Mouse (Mus musculus) midbrain, embryonic 11.5 days (tissue): ENCODE results near the gene Arl2. TPM values are rescaled to one million over a fixed set of nuclear protein-coding genes. Genes with fewer than 3 reads are reported as not detected.

Experiments
- ATAC-seq: fragments of 200-750 bp; cut with Nextera tagmentation; 2 replicates; pipeline ENCODE4 v1.8.0; 2017; ENCODE audit warnings: moderate TSS enrichment, moderate library complexity; ENCODE audit not compliant: low FRiP score
- DNase-seq: peaks from one replicate; pipeline ENCODE4 v3.0.0; 2015; ENCODE audit warnings: low spot score; ENCODE audit errors: missing footprints
- H3K27ac ChIP-seq: fragments of 300-500 bp; sonication (generic); 2 replicates; pipeline ENCODE4 v1.5.1; 2014; ENCODE audit warnings: low read depth, low read length
- H3K27me3 ChIP-seq: fragments of 300-500 bp; sonication (generic); 2 replicates; pipeline ENCODE4 v1.6.1; 2014; ENCODE audit warnings: mild to moderate bottlenecking, low read length, moderate library complexity, mixed read lengths; ENCODE audit not compliant: control insufficient read depth, insufficient read depth
- H3K36me3 ChIP-seq: fragments of 300-500 bp; sonication (generic); 2 replicates; pipeline ENCODE4 v1.6.1; 2014; ENCODE audit warnings: mild to moderate bottlenecking, low read length, moderate library complexity, mixed read lengths; ENCODE audit not compliant: control insufficient read depth, insufficient read depth
- H3K4me1 ChIP-seq: fragments of 300-500 bp; sonication (generic); 2 replicates; pipeline ENCODE4 v1.6.1; 2014; ENCODE audit warnings: low read length; ENCODE audit not compliant: control insufficient read depth, insufficient read depth
- H3K4me2 ChIP-seq: fragments of 300-500 bp; sonication (generic); 2 replicates; pipeline ENCODE4 v1.6.1; 2014; ENCODE audit warnings: mild to moderate bottlenecking, moderate library complexity
- H3K4me3 ChIP-seq: fragments of 300-500 bp; sonication (generic); 2 replicates; pipeline ENCODE4 v1.5.1; 2014; ENCODE audit warnings: low read depth, low read length
- H3K9ac ChIP-seq: fragments of 300-500 bp; sonication (generic); 2 replicates; pipeline ENCODE4 v1.6.1; 2014; ENCODE audit warnings: low read length
- H3K9me3 ChIP-seq: fragments of 300-500 bp; sonication (generic); 2 replicates; pipeline ENCODE4 v1.6.1; 2016; ENCODE audit warnings: low read length; ENCODE audit not compliant: control insufficient read depth
- WGBS: fragments of 180-500 bp; shearing (Covaris S2); extraction: QIAGEN DNeasy Blood & Tissue Kit; methylation state at CpG from one replicate; pipeline ENCODE4 v1.1.7; 2014; 5-methylcytosine and 5-hydroxymethylcytosine counted together
- polyA plus RNA-seq: library from polyadenylated mRNA; unstranded; fragments of >200 nt; fragmentation: Nextera tagmentation; extraction: Ambion mirVana; gene quantifications from 2 replicates; pipeline ENCODE4 v1.2.1, GENCODE M21; 2014

Gene Arl2
- 75.6 and 86.1 TPM in 2 replicates for polyA plus RNA-seq

DNA sequence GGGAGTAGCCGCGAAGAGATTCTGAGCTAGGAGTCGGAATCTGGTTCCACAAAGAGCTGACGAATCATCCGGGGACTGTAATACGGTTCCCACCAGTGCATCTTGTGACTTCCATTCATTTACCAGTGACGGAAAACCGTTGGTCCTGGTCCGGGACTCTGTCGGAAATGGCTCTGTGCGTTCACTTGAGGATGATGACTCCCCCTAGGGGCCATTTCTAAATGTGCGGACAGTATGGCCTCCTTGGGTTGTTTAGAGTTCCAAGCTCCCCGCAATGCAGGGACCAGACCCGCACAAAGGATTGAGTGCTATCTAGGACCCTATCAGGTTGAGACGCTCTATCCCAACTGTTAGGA, at the start of gene Arl2:
Gene Arl2 (minus strand): TSS at position 155 of the 356 bp plus-strand sequence.
- peaks cover 9% of the 10 kb centered on the region for H3K4me1 ChIP-seq
- H3K4me2 ChIP-seq = peak within 1 kb of the TSS; percentile 88
- 1% methylated on average over 15 of the region's 15 CpGs for WGBS
- peak within 1 kb of the TSS; percentile 97 for H3K27ac ChIP-seq
- H3K9ac ChIP-seq = peak within 1 kb of the TSS; percentile 90
- peak; percentile 75 for ATAC-seq
- no peaks in the 10 kb centered on the region for H3K27me3 ChIP-seq
- no peaks in the 10 kb centered on the region; the same call in none of the 2 replicates for H3K36me3 ChIP-seq
- no peaks in the 10 kb centered on the region for H3K9me3 ChIP-seq
- DNase-seq = no peak
- H3K4me3 ChIP-seq = peak within 1 kb of the TSS; percentile 70

DNA sequence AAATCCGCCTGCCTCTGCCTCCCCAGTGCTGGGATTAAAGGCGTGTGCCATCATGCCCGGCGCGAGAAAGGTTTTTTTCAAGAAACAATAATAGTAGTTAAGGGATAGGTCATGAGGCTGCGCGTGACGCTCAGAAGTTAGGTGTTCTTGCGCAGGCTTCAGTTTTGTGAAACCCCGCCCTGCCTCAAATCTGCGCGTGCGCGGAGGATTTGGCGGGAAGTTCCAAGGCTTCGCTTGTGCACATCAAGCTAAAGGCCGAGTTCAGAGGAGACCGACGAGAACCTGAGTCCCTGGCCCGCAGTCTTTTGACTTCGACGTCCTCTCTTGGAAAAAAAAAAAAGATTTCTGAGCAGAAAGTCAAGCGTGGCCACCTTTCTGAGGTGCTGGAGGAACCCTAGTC, 42.8 kb upstream of the Arl2 start, which contains the start of gene Majin:
Gene Majin (plus strand): TSS at position 258 of the 400 bp plus-strand sequence.
- H3K27me3 ChIP-seq = no peaks in the 10 kb centered on the region
- H3K4me2 ChIP-seq = no peak within 1 kb of the TSS
- H3K27ac ChIP-seq = no peak within 1 kb of the TSS
- WGBS = 85% methylated on average over 23 of the region's 23 CpGs
- H3K9me3 ChIP-seq = no peaks in the 10 kb centered on the region
- no peaks in the 10 kb centered on the region for H3K36me3 ChIP-seq
- H3K9ac ChIP-seq = no peak within 1 kb of the TSS
- DNase-seq (no peak), ATAC-seq (no peak)
- no peak within 1 kb of the TSS for H3K4me3 ChIP-seq
- H3K4me1 ChIP-seq = no peaks in the 10 kb centered on the region

DNA sequence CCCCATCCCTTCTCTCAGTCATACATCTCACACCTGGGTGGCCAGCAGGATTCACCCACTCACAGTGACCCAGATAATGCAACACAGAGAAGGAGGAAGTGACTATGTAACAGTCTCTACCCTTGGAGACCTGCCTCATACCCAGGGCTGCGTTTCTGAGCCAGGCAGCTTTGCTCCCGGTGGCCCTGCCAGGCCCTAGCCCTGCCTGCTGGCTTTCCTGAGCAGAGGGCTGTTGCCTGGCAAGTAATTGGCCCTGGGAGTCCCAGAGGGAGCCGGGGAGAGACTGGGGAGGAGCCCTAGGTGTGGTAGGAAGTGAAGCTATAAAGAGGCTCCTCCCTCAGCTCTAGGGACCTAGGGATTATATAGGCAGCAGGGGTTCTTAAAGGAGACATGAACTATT, 41.2 kb upstream of the Arl2 start:
- Histone ChIP-seq H3K36me3 (no peaks in the 10 kb centered on the region), H3K4me1 (no peaks in the 10 kb centered on the region), H3K4me2 (no peak overlapping the region), H3K9ac (no peak overlapping the region), H3K9me3 (no peaks in the 10 kb centered on the region), H3K4me3 (no peak overlapping the region), H3K27me3 (no peaks in the 10 kb centered on the region), H3K27ac (no peak overlapping the region)
- ATAC-seq (no peak), DNase-seq (no peak)
- 30% methylated on average over 3 of the region's 3 CpGs for WGBS

DNA sequence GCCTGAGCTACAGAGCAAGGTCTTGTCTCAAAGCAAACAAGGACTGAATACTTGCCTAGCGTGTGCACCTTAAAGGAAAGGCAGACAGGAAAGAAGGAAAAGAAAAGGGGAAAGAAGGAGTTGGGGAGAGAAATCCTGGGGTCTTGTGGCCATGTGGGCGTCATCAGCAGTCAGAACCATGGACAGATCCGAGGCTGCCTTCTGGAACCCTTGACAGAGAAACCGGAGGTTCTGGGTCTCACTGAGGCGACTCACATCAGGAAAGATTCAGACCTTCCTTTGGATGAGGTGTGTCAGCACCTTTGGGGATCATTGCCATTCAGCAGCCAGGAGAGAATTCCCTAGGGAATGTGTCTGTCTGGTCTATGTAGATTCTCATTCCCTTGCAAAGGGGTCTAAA, 40.3 kb upstream of the Arl2 start:
- H3K9ac ChIP-seq = no peak overlapping the region
- ATAC-seq = no peak
- 22% methylated on average over 5 of the region's 5 CpGs for WGBS

DNA sequence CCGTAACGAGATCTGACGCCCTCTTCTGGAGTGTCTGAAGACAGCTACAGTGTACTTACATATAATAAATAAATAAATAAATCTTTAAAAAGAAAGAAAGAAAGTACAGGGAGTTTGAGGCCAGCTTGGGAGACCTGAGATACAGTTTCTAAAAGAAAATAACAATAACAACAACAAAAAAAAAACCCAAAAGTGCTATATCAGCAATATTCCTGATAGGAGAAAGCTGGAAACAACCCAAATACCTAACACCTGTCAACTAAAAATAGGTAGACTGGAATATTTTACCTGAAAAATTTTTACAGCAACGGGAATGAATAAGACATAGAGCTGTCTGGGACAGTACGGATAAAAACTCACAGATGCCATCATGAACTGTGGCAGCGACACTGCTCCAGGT, 37.4 kb upstream of the Arl2 start:
- Histone ChIP-seq H3K27me3 (no peaks in the 10 kb centered on the region), H3K9ac (no peak overlapping the region), H3K27ac (no peak overlapping the region), H3K9me3 (no peaks in the 10 kb centered on the region), H3K4me3 (no peak overlapping the region), H3K4me2 (no peak overlapping the region), H3K4me1 (no peaks in the 10 kb centered on the region), H3K36me3 (no peaks in the 10 kb centered on the region)
- DNase-seq = no peak
- ATAC-seq = no peak
- WGBS = 90% methylated on average over 5 of the region's 6 CpGs

More for the DNA sequence above, 40.3 kb upstream of the Arl2 start:
- no peak overlapping the region for H3K4me3 ChIP-seq
- H3K36me3 ChIP-seq = no peaks in the 10 kb centered on the region
- H3K9me3 ChIP-seq = no peaks in the 10 kb centered on the region
- H3K27me3 ChIP-seq = no peaks in the 10 kb centered on the region
- DNase-seq = no peak
- H3K27ac ChIP-seq = no peak overlapping the region
- no peaks in the 10 kb centered on the region for H3K4me1 ChIP-seq
- H3K4me2 ChIP-seq = no peak overlapping the region

DNA sequence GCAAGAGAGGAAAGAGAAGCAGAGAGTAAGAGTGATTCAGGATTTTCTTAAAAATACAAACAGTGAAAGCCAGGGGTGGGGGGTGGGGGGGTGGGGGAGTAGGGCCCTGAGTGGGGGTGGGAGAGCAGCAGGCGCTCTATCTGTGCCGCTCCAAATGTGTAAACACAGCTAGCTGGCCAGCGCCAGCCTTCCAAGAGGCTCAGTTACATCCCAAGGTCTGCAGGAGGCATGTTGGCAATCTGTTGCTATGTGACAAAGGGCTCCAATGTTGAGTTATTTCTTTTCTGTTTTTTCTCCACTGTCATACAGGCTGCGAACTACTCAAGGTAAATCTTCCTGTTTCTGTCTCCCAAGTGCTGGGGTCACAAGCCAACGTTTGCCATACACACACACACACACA, 33.4 kb upstream of the Arl2 start:
- no peak overlapping the region for H3K9ac ChIP-seq
- H3K27me3 ChIP-seq = no peaks in the 10 kb centered on the region
- no peak for DNase-seq
- H3K4me3 ChIP-seq = no peak overlapping the region
- ATAC-seq = no peak
- 55% methylated on average over 5 of the region's 5 CpGs for WGBS
- no peak overlapping the region for H3K4me2 ChIP-seq
- H3K9me3 ChIP-seq = no peaks in the 10 kb centered on the region
- H3K27ac ChIP-seq = no peak overlapping the region
- no peaks in the 10 kb centered on the region for H3K36me3 ChIP-seq
- H3K4me1 ChIP-seq = no peaks in the 10 kb centered on the region

DNA sequence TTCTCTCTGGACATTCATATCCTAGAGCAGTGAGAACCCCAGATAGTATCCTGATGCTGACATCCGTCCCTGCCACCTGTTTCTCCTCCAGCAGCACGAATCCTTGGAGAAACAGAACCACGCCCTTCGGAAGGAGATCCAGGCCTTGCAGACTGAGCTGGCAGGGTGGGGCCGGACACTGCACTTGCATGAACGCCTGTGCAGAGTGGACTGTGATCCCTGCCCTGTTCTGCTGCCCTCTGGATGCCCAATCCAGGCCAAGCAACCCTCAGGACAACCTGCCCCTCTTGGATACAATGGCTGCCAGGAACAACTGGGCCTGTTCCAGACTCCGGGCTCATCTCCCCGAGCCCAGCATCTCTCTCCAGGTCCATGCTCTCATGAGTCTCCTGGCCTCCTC, 29.9 kb upstream of the Arl2 start:
- DNase-seq (no peak), ATAC-seq (no peak)
- Histone ChIP-seq H3K9me3 (no peaks in the 10 kb centered on the region), H3K4me2 (no peak overlapping the region), H3K36me3 (no peaks in the 10 kb centered on the region), H3K4me1 (no peaks in the 10 kb centered on the region), H3K27me3 (no peaks in the 10 kb centered on the region), H3K9ac (no peak overlapping the region), H3K27ac (no peak overlapping the region), H3K4me3 (no peak overlapping the region)
- WGBS = 79% methylated on average over 8 of the region's 8 CpGs

DNA sequence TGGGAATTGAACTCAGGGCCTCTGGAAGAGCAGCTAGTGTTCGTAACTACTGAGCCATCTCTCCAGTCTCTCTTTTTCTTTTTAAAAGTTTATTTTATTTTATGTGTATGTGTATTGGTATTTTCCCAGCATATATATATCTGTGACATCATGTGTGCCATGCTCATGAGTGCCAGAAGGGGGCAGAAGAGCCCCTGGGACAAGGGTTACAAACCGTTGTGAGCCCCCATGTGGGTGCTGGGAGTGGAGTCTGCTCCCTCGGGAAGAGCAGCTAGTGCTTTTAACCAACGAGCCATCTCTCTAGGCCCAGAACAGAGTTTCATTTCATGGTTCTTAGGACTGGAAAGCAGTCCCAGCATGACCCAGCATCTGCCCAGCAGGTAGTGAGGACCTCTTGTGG, 25.4 kb upstream of the Arl2 start:
- H3K27ac ChIP-seq = no peak overlapping the region
- H3K9ac ChIP-seq = no peak overlapping the region
- H3K4me2 ChIP-seq = no peak overlapping the region
- ATAC-seq (no peak), DNase-seq (no peak)
- H3K4me3 ChIP-seq = no peak overlapping the region
- no peaks in the 10 kb centered on the region for H3K36me3 ChIP-seq
- 77% methylated on average over 4 of the region's 4 CpGs for WGBS
- H3K9me3 ChIP-seq = no peaks in the 10 kb centered on the region
- no peaks in the 10 kb centered on the region for H3K27me3 ChIP-seq
- H3K4me1 ChIP-seq = no peaks in the 10 kb centered on the region

DNA sequence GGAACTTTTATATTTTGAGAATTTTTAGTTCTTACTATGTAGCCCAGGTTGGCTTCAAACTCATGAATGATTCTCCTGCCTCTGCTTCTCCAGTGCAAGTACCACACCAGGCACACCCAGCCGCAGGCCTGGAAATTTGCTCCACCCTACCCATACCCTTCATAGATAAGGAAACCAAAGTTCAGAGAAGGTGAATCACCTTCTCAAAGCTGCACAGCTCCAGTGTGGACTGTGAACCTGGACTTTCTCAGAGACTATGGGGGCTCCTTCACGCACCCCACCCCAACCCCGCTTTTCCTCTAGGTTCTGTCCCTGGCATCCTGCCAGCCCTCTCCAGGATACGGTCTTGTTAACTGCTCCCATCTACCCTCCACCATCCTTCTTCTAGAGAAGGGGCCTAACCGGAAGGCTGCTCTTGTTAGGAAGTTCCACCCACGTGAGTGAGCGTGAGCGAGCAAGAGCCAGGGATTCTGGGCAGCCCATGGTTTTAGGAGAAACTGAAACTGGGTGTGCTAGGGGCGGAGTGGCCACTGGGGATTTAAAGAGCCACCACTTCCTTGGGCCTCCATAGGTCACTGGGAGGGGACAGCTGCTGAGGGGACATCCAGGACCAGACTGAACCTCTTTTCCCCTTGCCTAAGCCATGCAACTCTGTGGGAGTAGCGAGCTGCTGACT, 22.7 kb upstream of the Arl2 start:
- 78% methylated on average over 10 of the region's 10 CpGs for WGBS
- Histone ChIP-seq H3K9ac (no peak overlapping the region), H3K4me3 (no peak overlapping the region), H3K36me3 (no peaks in the 10 kb centered on the region), H3K4me2 (no peak overlapping the region), H3K4me1 (no peaks in the 10 kb centered on the region), H3K9me3 (no peaks in the 10 kb centered on the region), H3K27ac (no peak overlapping the region), H3K27me3 (no peaks in the 10 kb centered on the region)
- no peak for DNase-seq
- ATAC-seq = no peak
